Mouse (Mus musculus): ENCODE results near the gene Prlhr.

DNA sequence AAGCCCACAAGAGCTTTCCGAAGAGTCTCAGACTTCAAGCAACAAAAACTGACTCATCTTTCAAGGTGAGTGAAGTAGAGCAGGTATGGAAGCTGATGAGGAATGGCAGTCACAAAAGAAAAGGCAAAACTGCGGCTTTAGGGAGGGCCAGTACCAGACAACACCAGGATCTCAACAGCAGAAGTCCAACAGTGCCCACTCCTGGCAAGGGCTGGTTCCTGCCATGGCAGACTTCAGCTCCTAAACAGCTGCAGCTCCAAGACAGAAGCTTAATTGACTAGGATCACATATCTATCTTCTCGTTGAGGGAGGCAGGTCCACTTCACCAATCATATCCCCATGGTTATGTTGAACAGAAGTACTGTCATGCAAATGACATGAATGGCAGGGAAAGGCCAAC is 45.3 kb upstream of the Prlhr start:
- TF ChIP-seq CTCF (conservative IDR thresholded peaks at IDR 0.05; ENCODE audit: insufficient read depth, insufficient read length, low read depth, low read length) (0 out of 2 replicates have a peak, but pooled peaks have one; percentile 16), POLR2A (IDR thresholded peaks at IDR 0.05; ENCODE audit: low read depth, low read length) (no peak)
